Mouse (Mus musculus) megakaryocyte, embryonic 14.5 days (primary cell): ENCODE measurements around the gene Pnpo. TPM values are rescaled to one million over a fixed set of nuclear protein-coding genes. Genes with fewer than 3 reads are reported as not detected.

Experiments used
- H3K27me3 ChIP-seq: replicated peaks from 2 replicates; pipeline ENCODE3; 2012; ENCODE audit warnings: inconsistent platforms
- H3K36me3 ChIP-seq: replicated peaks from 2 replicates; pipeline ENCODE3; 2012; ENCODE audit warnings: low read length, inconsistent platforms, mixed read lengths
- H3K4me1 ChIP-seq: 2 replicates; pipeline ENCODE4 v1.6.1; 2012; ENCODE audit warnings: inconsistent platforms
- H3K4me3 ChIP-seq: replicated peaks from 2 replicates; pipeline ENCODE3; 2012; ENCODE audit warnings: moderate library complexity, mild to moderate bottlenecking, inconsistent platforms
- H3K9me3 ChIP-seq: 2 replicates; pipeline ENCODE4 v1.6.1; 2012; ENCODE audit warnings: inconsistent platforms
- FLI1 ChIP-seq: IDR thresholded peaks from 2 replicates; pipeline ENCODE4 v1.6.1; 2012; ENCODE audit warnings: low read length, inconsistent platforms, mixed read lengths
- GATA1 ChIP-seq: IDR thresholded peaks from 3 replicates; pipeline ENCODE4 v1.6.1; 2012; ENCODE audit warnings: mixed read lengths, low read length, inconsistent platforms, borderline replicate concordance
- polyA plus RNA-seq: library from polyadenylated mRNA; stranded (reverse); fragments of >175 nt; gene quantifications from 2 replicates; pipeline ENCODE4 v1.2.3, GENCODE M21; 2012; ENCODE audit warnings: low replicate concordance; ENCODE audit not compliant: insufficient read depth

Pnpo gene
- polyA plus RNA-seq, 1 experiment: 16.6 TPM

GRCm38 (mm10) chr11:96912682-96913081 lies 31.1 kb downstream of the Pnpo start:
- Histone ChIP-seq H3K4me1 (peaks cover 44% of the 10 kb centered on the region), H3K27me3 (no peaks in the 10 kb centered on the region), H3K36me3 (peaks cover 67% of the 10 kb centered on the region), H3K4me3 (no peak overlapping the region), H3K9me3 (no peaks in the 10 kb centered on the region)
- TF ChIP-seq GATA1 (no peak), FLI1 (no peak)

GRCm38 (mm10) chr11:96910003-96910402 lies 33.8 kb downstream of the Pnpo start:
- Histone ChIP-seq H3K27me3 (peaks cover 6% of the 10 kb centered on the region), H3K36me3 (peaks cover 88% of the 10 kb centered on the region), H3K4me3 (no peak overlapping the region), H3K9me3 (no peaks in the 10 kb centered on the region), H3K4me1 (peaks cover 38% of the 10 kb centered on the region)
- TF ChIP-seq FLI1 (no peak), GATA1 (no peak)

- no peak overlapping the region for H3K4me3 ChIP-seq
- H3K36me3 ChIP-seq: peaks cover 81% of the 10 kb centered on the region
- no peaks in the 10 kb centered on the region for H3K9me3 ChIP-seq
- peaks cover 13% of the 10 kb centered on the region for H3K27me3 ChIP-seq
- TF ChIP-seq FLI1 (no peak), GATA1 (no peak)
- peaks cover 34% of the 10 kb centered on the region for H3K4me1 ChIP-seq
Observed at GRCm38 (mm10) chr11:96908594-96908993, 35.2 kb downstream of the Pnpo start.

- Histone ChIP-seq H3K4me3 (no peak overlapping the region), H3K4me1 (peaks cover 32% of the 10 kb centered on the region), H3K27me3 (peaks cover 29% of the 10 kb centered on the region), H3K36me3 (peaks cover 61% of the 10 kb centered on the region), H3K9me3 (no peaks in the 10 kb centered on the region)
- no peak for TF ChIP-seq GATA1
- TF ChIP-seq FLI1: no peak
Observed at GRCm38 (mm10) chr11:96906431-96907161, 37.2 kb downstream of the Pnpo start.

GRCm38 (mm10) chr11:96902639-96903635 lies 40.8 kb downstream of the Pnpo start:
- H3K4me3 ChIP-seq: no peak overlapping the region
- H3K4me1 ChIP-seq: peaks cover 20% of the 10 kb centered on the region
- H3K36me3 ChIP-seq: peaks cover 24% of the 10 kb centered on the region
- peaks cover 57% of the 10 kb centered on the region for H3K27me3 ChIP-seq
- TF ChIP-seq GATA1: no peak
- no peak for TF ChIP-seq FLI1
- H3K9me3 ChIP-seq: no peaks in the 10 kb centered on the region

GRCm38 (mm10) chr11:96901332-96901731 lies 42.5 kb downstream of the Pnpo start:
- peaks cover 69% of the 10 kb centered on the region for H3K27me3 ChIP-seq
- peaks cover 4% of the 10 kb centered on the region; the same call in 1 of the 2 replicates for H3K4me1 ChIP-seq
- H3K4me3 ChIP-seq: no peak overlapping the region
- no peaks in the 10 kb centered on the region for H3K9me3 ChIP-seq
- TF ChIP-seq FLI1 (no peak), GATA1 (no peak)
- peaks cover 8% of the 10 kb centered on the region for H3K36me3 ChIP-seq

- H3K4me1 ChIP-seq: peaks cover 7% of the 10 kb centered on the region
- H3K9me3 ChIP-seq: peaks cover 3% of the 10 kb centered on the region
- H3K4me3 ChIP-seq: no peak overlapping the region
- peaks cover 66% of the 10 kb centered on the region for H3K27me3 ChIP-seq
- no peaks in the 10 kb centered on the region for H3K36me3 ChIP-seq
- TF ChIP-seq GATA1: no peak
- no peak for TF ChIP-seq FLI1
Observed at GRCm38 (mm10) chr11:96899449-96900306, 44.1 kb downstream of the Pnpo start.

GRCm38 (mm10) chr11:96895886-96896285 lies 47.9 kb downstream of the Pnpo start:
- Histone ChIP-seq H3K4me3 (no peak overlapping the region), H3K4me1 (peaks cover 3% of the 10 kb centered on the region; the same call in 1 of the 2 replicates), H3K36me3 (no peaks in the 10 kb centered on the region), H3K27me3 (peaks cover 59% of the 10 kb centered on the region), H3K9me3 (peaks cover 6% of the 10 kb centered on the region)
- no peak for TF ChIP-seq GATA1
- TF ChIP-seq FLI1: no peak

GRCm38 (mm10) chr11:96893203-96893842 lies 50.5 kb downstream of the Pnpo start:
- Histone ChIP-seq H3K4me3 (no peak overlapping the region), H3K27me3 (peaks cover 45% of the 10 kb centered on the region), H3K9me3 (peaks cover 6% of the 10 kb centered on the region), H3K4me1 (peaks cover 3% of the 10 kb centered on the region; the same call in 1 of the 2 replicates), H3K36me3 (no peaks in the 10 kb centered on the region)
- TF ChIP-seq FLI1 (no peak), GATA1 (no peak)
